Mouse (Mus musculus): ENCODE measurements at regions not wholly inside any gene's neighbourhood (a gene's known extent, or its start where the extent isn't known, plus 50 kb on each side); places are given as distances from the start of the nearest gene placed in this dataset.

DNA sequence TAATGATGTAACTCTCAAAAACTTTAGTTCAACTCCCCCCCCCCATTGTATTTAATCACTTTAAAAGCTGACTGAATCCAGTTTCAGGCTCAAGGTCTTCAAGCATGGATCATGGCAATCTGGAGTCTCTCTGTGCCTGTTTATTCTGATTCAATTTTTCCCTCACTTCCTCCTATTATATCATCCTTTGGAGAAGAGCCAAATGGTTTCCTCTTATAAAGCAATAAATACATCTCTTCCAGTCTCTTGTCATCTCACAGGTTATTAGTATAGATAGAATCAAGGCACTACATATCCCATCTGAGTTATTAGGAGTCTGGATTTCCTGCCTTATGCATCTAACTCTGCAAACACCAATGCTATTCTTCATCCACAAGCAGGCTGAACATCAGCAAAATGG is 530.2 kb upstream of the Pdcd1 start:
- DNase-seq = no peak

DNA sequence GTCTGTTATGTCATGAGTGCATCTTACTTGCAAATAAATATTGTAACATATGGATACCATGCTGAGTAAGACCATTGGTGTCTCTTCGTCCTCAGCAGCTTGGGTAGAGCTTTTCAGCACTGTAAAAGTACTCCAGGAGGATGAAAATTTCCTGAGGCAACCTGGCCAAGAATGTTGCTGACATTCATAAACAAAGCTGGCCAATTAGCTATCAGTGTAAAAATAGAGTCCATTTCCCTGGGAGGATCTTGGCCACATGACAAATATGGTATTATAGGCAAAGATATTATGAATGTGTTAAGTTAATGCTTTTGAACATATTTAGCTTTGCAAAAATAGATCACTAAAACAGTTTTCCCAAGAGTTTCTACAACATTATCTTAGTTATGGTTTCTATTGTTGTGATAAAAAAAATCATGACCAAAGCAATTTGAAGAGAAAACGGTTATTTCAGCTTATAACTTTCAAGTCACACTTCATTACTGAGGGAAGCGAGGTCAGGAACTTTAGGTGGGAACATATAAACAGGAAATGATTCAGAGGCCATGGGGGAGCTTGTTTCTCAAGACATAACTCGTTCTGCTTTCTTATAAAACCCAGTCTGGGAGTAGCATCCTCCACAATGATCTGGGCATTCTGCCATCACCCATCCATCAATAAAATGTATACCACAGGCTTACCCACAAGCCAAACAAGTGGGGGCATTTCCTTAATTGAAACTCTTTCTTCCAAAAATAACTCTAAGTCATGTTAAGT is 529.5 kb upstream of the Pdcd1 start:
- no peak for DNase-seq

DNA sequence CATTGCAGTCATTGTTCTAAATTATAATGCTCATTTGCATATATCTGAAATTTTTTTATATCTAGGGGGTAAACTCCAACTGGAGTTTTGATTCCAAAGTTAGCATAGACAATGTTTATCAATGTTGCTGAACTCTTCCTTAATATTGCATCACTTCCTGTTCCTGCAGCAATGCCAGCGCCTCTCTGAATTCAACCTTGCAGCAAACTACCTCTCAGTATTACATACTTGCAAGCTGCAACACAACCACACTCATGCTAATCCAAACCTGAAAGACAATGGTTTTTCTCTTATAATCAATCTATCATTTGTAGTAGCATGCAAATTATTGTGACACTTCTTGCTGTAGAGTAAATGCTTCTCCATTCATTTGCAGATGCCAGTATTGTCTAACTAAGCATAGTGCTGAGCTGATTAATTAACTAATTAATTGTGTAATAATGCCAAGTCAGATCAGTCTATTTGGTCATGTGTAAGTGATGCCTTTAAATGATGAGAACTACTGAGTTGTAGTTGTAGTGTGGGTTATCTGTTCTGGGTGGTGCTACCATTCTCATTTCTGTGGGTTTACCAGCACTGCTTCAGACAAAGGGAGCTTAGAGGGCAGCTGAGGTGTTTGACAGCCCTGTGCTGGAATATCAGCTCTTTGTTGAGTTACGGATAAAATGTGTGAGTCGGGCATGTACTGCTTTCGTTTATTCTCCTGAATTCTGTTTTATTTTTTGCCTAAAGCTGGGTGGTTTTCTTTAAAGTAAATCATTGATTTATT is 480.6 kb upstream of the Pdcd1 start:
- no peak for DNase-seq

DNA sequence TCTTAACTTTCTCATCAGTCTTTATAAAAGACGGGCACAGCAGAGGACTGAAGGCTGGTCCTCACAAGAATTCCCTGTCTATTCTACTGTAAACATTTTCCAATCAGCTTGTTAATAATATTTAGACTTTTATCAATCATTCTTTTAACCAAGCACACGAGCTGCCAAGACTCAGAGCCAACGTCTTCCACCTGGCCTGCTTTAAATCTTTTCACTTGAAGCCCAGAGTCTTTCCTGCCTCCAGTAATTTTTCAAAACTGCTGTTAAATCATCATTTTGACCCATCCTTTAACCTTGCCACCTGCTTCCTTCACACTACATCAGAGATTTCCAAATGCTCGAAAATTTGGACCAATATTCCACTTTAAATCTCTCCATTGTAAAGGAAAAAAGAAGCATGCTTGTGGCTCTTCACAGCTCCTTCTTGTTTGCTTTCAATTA is 451.7 kb upstream of the Pdcd1 start:
- DNase-seq = no peak

DNA sequence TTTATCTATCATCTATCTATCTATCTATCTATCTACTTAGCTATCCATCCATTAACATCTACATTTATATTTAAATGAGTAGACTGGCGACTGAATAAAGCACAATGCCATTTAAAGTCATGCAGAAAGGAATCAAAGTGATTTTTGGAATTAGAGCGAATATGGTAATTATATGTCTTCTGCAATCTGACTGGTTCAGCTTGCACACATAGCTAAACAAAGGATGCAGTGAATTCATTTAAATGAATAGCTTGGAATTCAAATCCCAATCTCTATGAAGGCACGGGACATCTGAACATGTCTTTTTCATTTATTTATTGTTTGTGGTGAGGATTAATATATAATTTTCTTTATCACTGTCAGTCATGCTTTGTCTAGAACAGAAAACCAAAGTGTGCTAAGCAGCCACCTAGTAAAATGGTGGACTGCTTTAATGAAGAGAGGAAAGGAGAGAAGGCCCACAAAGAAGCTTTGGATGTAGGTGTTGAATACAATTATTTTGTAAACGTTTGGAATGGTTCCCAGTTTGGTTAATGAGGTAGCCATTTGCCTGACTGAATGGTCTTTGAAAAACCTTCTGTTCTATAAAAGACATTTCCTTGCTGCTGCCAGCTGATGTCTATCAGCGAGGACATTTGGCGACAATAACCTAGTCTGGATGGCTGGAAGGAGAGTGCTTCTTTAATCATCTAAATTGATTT is 451.2 kb upstream of the Pdcd1 start:
- DNase-seq = no peak

DNA sequence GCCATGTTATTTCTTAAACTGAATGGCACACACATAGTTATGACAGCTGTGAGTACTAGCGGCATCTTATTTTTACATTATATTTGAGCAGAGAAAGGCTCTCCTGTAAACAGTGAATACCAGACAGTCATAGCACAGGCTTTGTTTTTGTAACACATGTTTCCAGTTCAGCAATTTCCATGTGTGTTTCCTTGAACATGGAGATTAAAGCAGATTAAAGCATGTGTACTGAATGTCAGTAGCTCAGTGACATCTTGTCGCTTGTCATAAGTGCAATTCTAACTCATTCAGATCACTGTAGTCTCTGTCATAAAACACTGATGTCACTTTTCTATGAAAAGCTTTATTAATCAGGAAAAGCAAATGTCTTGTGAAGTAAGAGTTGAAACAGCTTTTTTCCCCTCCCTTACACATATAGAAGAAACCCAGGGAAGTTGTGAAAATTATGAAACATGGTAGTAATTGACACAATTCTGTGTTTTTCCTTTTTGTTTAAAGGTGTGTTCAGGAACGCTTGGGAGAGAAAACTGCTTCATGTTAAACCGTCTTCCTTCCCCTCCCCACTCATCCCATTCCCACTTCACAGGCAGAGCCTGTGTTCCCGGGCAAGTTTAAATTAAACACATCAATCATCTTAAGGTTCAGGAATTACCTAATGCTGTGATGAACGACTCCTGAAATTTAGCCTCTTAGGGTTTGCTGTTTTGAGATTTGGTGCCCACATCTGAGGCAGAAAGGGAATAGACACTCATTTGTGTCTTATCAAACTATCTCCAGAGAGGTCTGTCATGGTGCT is 449.9 kb upstream of the Pdcd1 start:
- DNase-seq = no peak

DNA sequence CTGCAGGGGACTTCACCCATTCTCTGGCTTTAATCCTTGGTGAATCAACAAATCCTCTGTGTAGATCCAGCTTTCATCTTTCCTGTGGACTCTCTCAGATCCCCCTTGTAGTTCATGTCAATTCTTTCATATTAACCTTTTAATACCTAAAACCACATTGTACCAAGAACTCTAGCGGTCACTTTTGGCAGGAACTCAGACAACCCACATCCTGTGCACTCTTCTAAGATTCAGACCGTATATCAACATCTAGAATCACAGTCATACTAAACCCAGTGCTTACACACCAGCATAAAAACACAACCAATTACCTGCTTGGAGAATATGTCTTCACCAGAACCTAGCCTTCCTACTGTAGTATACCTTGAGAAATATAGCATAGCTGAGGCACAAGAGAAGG is 444.6 kb upstream of the Pdcd1 start:
- DNase-seq = no peak

DNA sequence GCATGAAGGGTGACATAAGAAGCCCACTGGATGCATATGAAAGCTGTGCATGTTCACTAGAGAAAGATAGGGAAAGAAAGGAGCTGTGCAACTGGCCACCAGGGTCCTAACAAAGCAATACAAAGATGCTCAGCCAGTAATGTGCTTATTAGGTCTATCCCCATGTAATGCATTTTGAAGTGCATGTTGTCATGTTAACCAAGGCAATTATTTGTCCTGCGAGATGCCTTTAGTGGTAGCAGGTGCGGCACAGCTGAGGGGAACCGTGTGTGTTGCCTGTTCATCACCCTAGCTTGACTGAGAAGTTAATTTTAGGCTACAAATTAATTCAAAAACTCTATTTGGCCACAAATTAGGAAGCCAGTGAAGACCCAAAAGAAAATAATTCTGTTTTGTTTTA is 444.0 kb upstream of the Pdcd1 start:
- no peak for DNase-seq

DNA sequence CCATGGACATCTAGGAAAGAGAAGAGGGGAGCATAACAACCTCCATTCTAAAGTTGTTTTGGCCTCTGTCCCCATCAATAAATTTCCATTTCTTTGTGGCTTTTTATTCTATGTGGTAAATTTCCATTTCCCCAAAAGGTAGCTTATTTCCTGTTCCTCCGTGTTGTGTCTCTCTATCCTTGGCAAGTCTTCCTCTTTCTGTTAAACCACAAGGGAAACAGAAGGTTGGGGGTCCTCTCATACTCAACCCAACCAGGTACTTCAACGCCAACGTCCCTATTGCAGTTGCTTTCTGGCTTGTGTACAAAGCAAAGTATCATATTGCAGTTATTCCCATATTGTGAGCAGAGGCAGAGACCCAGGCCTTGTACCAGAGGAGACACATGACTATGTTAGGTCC is 434.7 kb upstream of the Pdcd1 start:
- no peak for DNase-seq

DNA sequence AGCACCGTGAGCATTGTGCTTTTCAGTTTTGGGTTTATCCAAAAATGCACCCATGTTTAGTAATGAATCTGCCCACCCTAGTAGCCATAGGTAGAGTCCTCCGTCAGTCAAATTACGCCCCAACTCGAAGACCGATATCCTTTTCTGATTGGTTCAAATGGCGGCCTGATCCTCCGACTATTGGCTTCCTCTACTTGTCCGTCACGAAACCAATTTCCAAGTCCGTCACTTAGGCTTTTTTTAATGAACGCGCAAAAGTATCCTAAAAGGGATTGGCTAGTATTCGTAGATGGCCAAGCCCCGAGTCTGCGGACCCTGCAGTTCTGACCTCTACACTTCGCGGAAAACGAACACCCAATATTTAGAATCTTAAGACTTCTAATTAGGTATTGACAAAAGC is 417.5 kb upstream of the Pdcd1 start:
- DNase-seq = peak; percentile 25

DNA sequence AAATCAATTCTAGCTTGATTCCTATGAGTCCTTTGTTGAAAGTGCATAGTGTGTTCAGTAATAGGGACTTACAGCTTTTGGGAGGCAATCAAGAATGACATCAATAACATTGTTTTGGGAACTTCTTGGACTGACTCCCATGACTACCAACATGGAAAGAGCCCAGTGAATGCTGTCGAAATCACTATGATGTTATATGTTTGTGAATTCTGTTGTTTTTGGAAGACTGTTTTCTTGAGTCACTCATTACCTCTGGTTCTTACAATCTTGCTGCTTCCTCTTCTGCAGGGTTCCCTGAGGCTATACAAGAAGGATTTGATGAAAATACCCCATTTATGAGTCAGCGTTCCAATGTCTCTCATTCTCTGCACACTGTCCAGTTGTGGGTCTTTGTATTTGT is 371.4 kb upstream of the Pdcd1 start:
- DNase-seq = no peak

DNA sequence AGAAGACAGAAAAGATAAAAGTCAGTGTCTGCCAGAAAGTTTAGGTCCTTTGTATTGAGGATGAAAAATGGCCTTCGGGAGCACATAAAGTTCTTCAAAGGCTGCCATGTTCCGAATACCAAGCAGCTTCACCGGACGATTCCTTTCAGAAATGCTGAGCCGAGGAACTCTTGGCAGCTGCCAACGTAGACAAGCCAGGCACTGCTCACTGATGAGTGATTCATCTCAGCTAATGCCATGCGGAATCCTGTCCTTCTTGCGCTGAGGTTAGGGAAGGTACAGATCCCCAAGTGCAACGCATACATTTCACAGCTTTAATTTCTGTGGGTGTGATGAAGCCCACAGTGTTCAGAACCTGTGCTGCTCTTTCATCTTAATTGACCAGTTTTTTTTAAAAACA is 360.7 kb upstream of the Pdcd1 start:
- DNase-seq = peak; percentile 8

DNA sequence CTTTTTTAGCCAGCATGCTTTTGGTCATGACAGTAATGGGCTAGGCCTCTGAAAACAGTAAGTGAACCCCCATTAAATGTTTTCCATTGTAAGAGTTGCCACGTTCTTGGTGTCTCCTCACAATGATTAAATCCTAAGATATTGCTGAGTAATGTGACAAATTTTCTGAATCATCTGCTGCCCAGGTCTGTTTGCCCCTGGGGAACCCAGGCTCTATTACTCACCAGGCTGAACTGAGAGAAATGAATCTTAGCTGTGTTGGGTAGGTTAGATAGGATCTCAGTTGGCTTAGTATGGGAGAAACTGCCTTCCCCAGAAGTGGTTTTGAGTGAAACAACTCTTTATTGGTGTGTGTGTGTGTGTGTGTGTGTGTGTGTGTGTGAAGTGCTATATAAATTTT is 314.3 kb upstream of the Pdcd1 start:
- no peak for DNase-seq

DNA sequence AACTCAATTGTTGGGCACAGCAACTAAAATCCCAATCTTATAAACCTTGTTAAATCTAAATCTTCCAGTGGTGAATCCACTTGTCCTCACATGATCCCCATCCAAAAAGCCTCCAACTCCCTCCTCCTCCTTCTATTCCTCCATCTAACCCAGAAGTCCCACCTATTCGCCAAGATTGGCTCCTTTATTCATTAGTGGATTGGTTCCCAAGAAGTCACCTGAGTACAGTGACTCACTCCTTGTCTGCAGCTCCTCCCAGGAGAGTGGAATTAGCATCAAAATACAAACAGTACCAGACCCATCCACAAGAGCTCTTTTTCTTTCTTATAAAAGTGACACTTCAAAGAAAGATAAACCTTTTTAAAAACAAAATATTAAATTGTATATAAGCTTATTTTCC is 304.6 kb upstream of the Pdcd1 start:
- no peak for DNase-seq

DNA sequence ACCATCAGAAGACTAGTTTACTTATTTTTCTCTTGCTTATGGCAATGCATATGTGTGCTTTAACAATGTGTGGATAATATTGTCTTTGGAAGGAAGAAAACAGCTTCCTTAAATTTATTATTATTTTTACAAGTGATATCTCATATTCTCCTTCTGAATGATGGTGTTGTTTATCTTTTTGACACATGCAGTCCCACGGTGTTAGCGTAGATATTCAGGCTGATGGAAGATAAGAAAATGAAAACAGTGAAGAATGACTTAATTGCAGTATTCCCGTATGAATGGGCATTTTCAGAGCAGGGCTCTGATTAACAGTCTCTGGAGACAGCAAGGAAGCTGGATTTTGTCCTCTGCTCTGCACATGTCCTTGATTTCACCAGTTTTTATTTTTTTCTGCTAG is 303.5 kb upstream of the Pdcd1 start:
- DNase-seq = no peak

DNA sequence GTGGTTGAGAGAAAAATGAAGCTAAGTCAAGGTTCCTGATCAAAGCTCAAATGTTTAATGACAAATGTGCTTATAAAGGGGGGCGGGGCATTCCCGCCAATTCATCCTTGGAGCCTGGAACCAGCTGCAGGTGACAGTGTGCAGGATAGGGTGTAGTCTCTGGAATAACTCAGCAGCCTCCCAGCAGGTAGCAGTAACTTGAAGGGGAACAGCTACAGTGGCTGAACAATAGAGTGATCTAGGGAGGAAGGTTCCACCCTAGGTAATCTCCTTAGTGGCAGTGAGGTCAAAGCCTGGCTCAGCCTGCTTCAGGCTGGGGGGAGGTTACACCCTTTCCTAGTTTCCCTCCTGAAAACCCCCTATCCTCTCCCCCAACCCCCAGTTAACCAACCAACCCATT is 290.2 kb upstream of the Pdcd1 start:
- DNase-seq = no peak

DNA sequence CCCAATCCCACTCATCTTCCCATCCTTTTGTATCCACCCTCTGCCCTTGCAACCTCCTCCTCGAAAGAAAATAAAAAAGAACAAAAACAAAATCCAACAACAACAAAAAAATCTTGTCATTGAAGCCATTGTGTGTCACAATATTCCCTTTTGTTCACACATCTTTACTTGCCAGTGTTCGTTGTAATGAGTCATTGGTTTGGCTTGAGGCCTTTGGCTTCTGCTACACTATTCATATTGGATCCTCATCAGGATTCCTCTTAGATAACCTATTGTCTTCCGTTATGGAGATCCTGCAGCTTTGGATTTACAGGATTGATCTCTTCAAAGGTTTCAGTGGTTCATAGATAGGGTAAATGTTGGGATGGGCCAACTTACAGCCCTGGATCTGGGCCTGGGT is 288.9 kb upstream of the Pdcd1 start:
- no peak for DNase-seq

DNA sequence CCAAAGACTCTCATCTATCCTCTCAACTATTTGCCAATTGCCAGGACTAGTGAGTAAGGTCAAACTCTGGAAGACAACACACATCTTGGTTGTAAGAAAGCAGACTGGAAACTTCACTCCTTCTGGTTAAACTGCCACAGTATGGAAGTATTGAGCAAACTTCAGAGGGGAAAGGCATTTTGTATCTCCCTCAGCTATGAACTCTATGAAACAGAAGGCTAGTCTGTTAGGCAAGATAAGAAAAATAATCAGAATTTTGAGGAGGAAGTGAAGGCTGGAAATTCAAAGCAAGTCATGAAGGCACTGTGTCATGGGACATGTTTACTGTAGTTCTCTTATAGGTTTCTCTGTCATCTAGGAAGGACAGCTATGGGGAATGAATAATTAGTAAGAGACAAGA is 265.7 kb upstream of the Pdcd1 start:
- no peak for DNase-seq

DNA sequence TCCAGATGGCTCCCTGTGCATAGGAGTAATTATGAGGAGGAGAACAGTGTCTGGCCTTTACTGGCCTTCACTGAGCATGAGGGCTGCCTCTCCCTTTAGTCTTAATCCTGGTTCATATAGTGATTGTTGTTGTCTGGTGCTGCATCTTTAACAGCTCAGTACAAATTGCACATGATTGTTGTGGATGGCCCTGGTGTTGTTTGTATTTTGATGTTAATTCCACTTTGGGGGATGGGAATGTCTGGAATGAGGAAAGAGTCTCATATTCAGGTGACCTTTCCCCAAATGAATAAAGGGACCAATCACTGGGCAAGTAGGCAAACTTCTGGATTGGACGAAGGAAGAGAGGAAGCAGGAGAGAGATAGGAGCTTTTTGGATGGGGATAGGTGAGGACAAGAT is 246.0 kb upstream of the Pdcd1 start:
- no peak for DNase-seq

DNA sequence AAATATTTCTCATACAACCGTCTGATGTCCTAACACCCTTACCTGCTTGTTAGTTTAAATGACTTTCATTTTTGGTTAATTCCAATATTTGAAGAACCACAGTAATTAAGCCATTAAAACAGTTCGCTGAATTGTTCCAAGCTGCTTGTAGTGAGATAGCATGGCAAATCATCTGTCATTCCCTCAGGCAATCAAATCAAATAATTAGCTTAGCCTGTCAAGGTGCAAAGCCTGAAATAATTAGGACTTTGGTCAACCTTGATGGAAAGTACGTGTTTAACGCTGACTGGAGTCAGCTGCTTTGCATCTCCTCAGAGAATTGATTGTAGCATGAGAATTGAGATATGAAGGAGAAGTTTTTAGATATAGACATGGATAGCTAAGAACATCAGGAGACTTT is 220.2 kb upstream of the Pdcd1 start:
- DNase-seq = no peak

DNA sequence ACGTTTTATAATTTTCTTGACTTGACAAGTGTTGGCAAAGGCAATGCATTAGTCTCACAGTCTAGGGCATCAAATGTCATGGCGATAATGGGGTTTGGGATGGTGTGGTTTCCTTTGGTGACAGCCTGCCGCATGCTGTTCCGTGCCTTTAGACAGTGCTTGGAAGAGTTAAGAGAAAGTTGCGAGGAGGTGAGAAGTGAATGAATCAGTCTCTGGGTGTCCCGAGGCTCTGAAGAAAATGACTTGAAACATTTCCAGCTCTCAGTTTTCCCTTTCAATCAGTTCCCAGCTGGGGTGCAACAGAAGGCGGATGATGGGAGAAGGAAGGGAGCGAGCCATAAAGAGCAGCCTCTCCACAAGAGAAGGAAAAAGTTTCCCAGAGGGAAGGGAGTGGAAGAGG is 211.0 kb upstream of the Pdcd1 start:
- DNase-seq = peak; percentile 33

DNA sequence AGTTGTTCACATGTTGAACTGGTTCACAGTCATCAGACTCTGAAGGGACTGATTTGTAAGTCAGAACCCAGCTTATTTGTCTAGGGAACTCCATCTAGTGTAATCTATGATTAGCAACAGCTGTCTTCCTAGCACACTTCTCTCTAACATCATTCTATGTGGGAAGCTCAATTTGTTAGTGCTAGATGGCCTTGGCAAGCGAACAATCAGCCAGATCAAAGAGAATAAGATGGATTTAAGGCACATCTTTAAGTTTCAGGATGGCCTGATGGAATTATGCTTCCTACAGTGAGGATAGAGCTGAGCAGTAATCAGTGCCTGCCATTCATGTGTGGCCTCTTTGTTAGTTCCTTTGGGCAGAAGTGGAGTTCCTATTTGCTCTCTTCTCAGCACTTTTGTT is 183.1 kb upstream of the Pdcd1 start:
- DNase-seq = no peak

DNA sequence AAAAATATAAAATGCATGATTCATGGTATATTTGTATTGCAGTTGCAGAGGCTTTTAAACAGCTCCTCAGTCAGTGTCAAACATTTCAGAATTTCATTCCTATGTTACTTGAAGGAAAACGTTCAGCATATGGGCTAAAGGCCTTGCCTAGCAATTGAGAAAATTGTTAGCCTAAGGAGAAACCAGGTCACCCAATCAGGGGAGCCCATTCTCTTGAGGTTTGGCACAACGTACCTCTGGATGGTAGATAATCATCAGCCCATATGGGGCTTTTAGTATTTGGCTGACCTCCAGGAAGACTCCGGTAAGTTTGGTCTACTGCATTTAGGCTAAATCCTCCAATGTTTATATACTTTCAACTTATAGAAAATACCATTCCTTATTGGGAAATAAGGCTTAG is 168.7 kb upstream of the Pdcd1 start:
- no peak for DNase-seq
